Mouse (Mus musculus) ovary, postnatal 36 days (tissue): ENCODE measurements at regions not wholly inside any gene's neighbourhood (a gene's known extent, or its start where the extent isn't known, plus 50 kb on each side); places are given as distances from the start of the nearest gene placed in this dataset.

Source experiments
- DNase-seq: peaks from one replicate; pipeline ENCODE4 v3.0.0; 2022; ENCODE audit warnings: low spot score, mixed read lengths

- DNase-seq, result no peak
Observed at GRCm38 (mm10) chr9:111838069-111838820, 148.1 kb upstream of the Stac start.

GRCm38 (mm10) chr9:111822094-111822493 is 131.9 kb upstream of the Stac start:
- no peak for DNase-seq

- DNase-seq, result no peak
Observed at GRCm38 (mm10) chr9:111817461-111817860, 127.3 kb upstream of the Stac start.

- no peak for DNase-seq
Observed at GRCm38 (mm10) chr9:111804931-111805330, 114.8 kb upstream of the Stac start.

GRCm38 (mm10) chr9:111801381-111801780 is 111.2 kb upstream of the Stac start:
- DNase-seq, result no peak

- DNase-seq, result no peak
Observed at GRCm38 (mm10) chr9:111800869-111801268, 110.7 kb upstream of the Stac start.

GRCm38 (mm10) chr9:111778981-111779380 is 88.8 kb upstream of the Stac start:
- no peak for DNase-seq

- DNase-seq, result no peak
Observed at GRCm38 (mm10) chr9:111777433-111778135, 87.4 kb upstream of the Stac start.

GRCm38 (mm10) chr9:111774229-111774628 is 84.1 kb upstream of the Stac start:
- DNase-seq, result no peak

- no peak for DNase-seq
Observed at GRCm38 (mm10) chr9:111762653-111763468, 72.7 kb upstream of the Stac start.

GRCm38 (mm10) chr9:111755235-111755634 is 65.1 kb upstream of the Stac start:
- DNase-seq, result no peak

GRCm38 (mm10) chr9:111746151-111746550 is 56.0 kb upstream of the Stac start:
- DNase-seq, result no peak

GRCm38 (mm10) chr9:111745206-111745605 is 55.1 kb upstream of the Stac start:
- DNase-seq, result no peak
